Mouse (Mus musculus) ovary, postnatal 10 days (tissue): Measurements from ENCODE around the gene Phf11b.
A peak's percentile ranks its signal among the peaks of the same experiment; 100 is the strongest.
"Not testable (repeated sequence)": the region's sequence is repeated elsewhere in the genome, so short reads cannot be mapped to it uniquely, and the experiment has no call there.

Source experiments
- DNase-seq: peaks from one replicate; pipeline ENCODE4 v3.0.0; 2022; ENCODE audit warnings: low spot score

Gene Phf11b

GRCm38 (mm10) chr14:59341189-59341588, at the start of gene Phf11b:
TSS of gene Phf11b (minus strand) at chr14:59341351.
- DNase-seq = not testable (repeated sequence)

- DNase-seq = not testable (repeated sequence)
These were observed 49.0 kb upstream of the Phf11b start for GRCm38 (mm10) chr14:59390181-59390580.

GRCm38 (mm10) chr14:59389532-59389931, 48.4 kb upstream of the Phf11b start:
- no peak for DNase-seq

GRCm38 (mm10) chr14:59370348-59371068, 29.4 kb upstream of the Phf11b start:
- no peak for DNase-seq

GRCm38 (mm10) chr14:59366386-59367105, 25.4 kb upstream of the Phf11b start:
- no peak for DNase-seq

GRCm38 (mm10) chr14:59365244-59365644, 24.1 kb upstream of the Phf11b start, which contains the start of gene Phf11d:
TSS of gene Phf11d (minus strand) at chr14:59365470.
- peak; percentile 10 for DNase-seq

- DNase-seq = no peak
These were observed 1.6 kb downstream of the Phf11b start for GRCm38 (mm10) chr14:59339541-59339940.

- DNase-seq = not testable (repeated sequence)
These were observed 5.1 kb downstream of the Phf11b start for GRCm38 (mm10) chr14:59336056-59336455.

- DNase-seq = not testable (repeated sequence)
These were observed 10.7 kb downstream of the Phf11b start for GRCm38 (mm10) chr14:59330499-59330898.

- DNase-seq = not testable (repeated sequence)
These were observed 21.2 kb downstream of the Phf11b start for GRCm38 (mm10) chr14:59319970-59320369.

GRCm38 (mm10) chr14:59319036-59319435, 22.1 kb downstream of the Phf11b start:
- DNase-seq = not testable (repeated sequence)

GRCm38 (mm10) chr14:59297391-59297790, 43.8 kb downstream of the Phf11b start, which contains the start of gene Phf11a:
TSS of gene Phf11a (minus strand) at chr14:59297522.
- DNase-seq = not testable (repeated sequence)

GRCm38 (mm10) chr14:59291769-59292168, 49.4 kb downstream of the Phf11b start:
- not testable (repeated sequence) for DNase-seq

GRCm38 (mm10) chr14:59274961-59275360, 66.2 kb downstream of the Phf11b start:
- DNase-seq = not testable (repeated sequence)
